Mouse (Mus musculus) testis, adult 2 months (tissue): Measurements from ENCODE around the gene Misp.

Source experiments
- CTCF ChIP-seq: fragments of 200-500 bp; IDR thresholded peaks from 2 replicates; pipeline ENCODE4 v1.5.1; 2012; ENCODE audit warnings: low read depth, mild to moderate bottlenecking, inconsistent platforms, low read length, moderate library complexity; ENCODE audit not compliant: control insufficient read depth, insufficient read depth, insufficient replicate concordance
- POLR2A ChIP-seq: fragments of 200-500 bp; IDR thresholded peaks from 2 replicates; pipeline ENCODE4 v1.6.1; 2012; ENCODE audit warnings: low read depth, mild to moderate bottlenecking, inconsistent platforms, low read length, moderate library complexity; ENCODE audit not compliant: control insufficient read depth

DNA sequence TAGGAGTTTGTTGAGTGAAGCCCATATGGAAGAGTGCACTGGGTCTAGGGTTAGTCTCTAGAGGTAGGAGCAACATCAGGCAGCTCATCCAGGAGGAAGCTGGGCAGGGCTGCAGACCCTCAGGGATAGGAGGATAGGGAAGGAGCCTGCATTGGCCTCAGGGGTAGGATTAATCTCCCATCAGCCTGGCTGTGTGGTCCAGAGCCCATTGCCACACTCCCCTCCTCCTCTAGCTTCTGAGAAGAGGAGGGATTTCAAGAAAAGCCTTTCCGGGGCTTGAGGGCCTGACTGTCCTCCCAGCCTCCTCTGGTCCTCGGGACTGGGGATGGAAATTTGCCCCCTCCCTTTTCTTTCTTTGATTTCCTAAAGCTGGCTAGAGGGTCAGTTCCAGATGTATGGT lies 41.6 kb upstream of the Misp start:
- TF ChIP-seq CTCF, result no peak
- TF ChIP-seq POLR2A, result no peak
